Mouse (Mus musculus) C3H10T1/2 (cell line): ENCODE results near the gene Ugt2b1. TPM values are rescaled to one million over a fixed set of nuclear protein-coding genes. Genes with fewer than 3 reads are reported as not detected.

Experiments used
- polyA plus RNA-seq, 2 experiments: library from polyadenylated mRNA; unstranded; fragments of >200 nt; fragmentation: generic; extraction: Trizol; gene quantifications; one replicate each; pipeline ENCODE4 v1.2.1; 2012; ENCODE audit warnings: missing spikeins in 2 of 2

Gene Ugt2b1
- not detected for polyA plus RNA-seq

DNA sequence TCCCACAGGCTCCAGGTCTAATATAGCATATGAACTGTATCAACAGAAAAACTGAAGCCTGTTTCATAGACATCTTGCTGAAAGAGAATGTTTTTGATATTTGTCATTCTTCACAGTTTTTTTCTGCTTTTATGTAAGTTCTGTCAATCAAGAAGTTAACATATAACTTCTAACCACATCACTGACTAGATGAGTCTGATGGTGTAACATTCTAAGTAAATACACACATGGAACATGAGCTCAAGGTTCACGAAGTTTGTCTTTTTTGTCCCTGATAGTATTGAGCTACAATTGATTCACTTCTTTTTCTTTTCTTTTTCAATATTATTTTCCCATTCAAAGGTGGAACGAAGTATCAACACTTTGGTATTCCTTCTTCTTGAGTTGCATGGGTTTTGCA lies at the start of gene Ugt2b1:
Gene Ugt2b1 (minus strand): TSS at position 105 of the 400 bp plus-strand sequence.

GRCm38 (mm10) chr5:86906758-86907157 lies 19.6 kb downstream of the Ugt2b1 start, which contains the start of gene Ugt2b34:
Gene Ugt2b34 (minus strand): TSS chr5:86906937.

Other genes with a start within 250 kb of the Ugt2b1 start
- not detected for gene Tmprss11e, start 180.7 kb downstream of the Ugt2b1 start, polyA plus RNA-seq
- 10 to 100 TPM in 1 of 2 experiments, 1 to 10 TPM in 1; 3.1 to 17.5 TPM for gene Ythdc1, start 122.3 kb downstream of the Ugt2b1 start, polyA plus RNA-seq
- not detected for gene Ugt2b34, start 19.6 kb downstream of the Ugt2b1 start, polyA plus RNA-seq
- gene Ugt2b35, start 74.3 kb upstream of the Ugt2b1 start, polyA plus RNA-seq: not detected
- gene Ugt2b36, start 166.0 kb upstream of the Ugt2b1 start, polyA plus RNA-seq: not detected
- not detected for gene Ugt2b5, start 213.8 kb upstream of the Ugt2b1 start, polyA plus RNA-seq